Mouse (Mus musculus): ENCODE results near the gene Pidd1.

DNA sequence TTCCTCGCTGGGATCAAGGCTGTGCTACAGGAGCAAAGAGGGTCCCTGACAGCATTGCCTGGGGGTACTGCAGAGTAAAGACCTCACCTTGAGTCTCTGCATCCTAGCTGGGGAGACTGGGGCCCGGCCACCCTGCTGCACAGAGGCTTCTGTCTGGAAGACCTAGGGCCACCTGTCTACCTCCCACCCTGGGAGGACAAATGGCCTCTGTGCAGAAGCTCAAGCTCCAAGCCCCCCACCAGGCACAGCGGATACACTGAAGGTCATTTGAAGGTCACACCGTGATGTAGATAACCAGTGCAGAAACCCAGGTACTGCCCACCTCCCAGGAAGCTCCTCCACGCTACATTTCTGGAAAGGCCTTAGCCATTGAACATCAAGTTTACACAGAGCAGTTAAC, 15.1 kb downstream of the Pidd1 start:
- TF ChIP-seq POLR2A (IDR thresholded peaks at IDR 0.05; ENCODE audit: borderline replicate concordance, insufficient read depth, low read length) (no peak), CTCF (IDR thresholded peaks at IDR 0.05; ENCODE audit: borderline replicate concordance, insufficient read depth, low read depth, low read length) (no peak)
